Mouse (Mus musculus) ES-E14 (cell line): ENCODE results near the gene Ppp2ca. TPM values are rescaled to one million over a fixed set of nuclear protein-coding genes. Genes with fewer than 3 reads are reported as not detected.

Experiments
- DNase-seq: peaks from one replicate; pipeline ENCODE4 v3.0.0-alpha.2; 2013; ENCODE audit warnings: low read depth, low spot score
- H3K27ac ChIP-seq: 2 replicates; pipeline ENCODE4 v1.5.1; 2012; ENCODE audit warnings: low read depth, mild to moderate bottlenecking, low read length, moderate library complexity, mixed read lengths; ENCODE audit not compliant: poor library complexity, insufficient read depth, severe bottlenecking
- H3K36me3 ChIP-seq: 2 replicates; pipeline ENCODE4 v1.6.1; 2012; ENCODE audit warnings: mild to moderate bottlenecking, low read length, moderate library complexity, mixed read lengths; ENCODE audit not compliant: control insufficient read depth, poor library complexity, insufficient read depth, severe bottlenecking
- H3K4me1 ChIP-seq, 2 experiments: fragments of 150-350 bp in 1 of 2; sonication (generic) in 1 of 2; 2 replicates each; pipeline ENCODE4 v1.6.1; 2012; ENCODE audit warnings: low read length in 2 of 2, mild to moderate bottlenecking in 1 of 2, mixed read lengths in 1 of 2; ENCODE audit not compliant: control insufficient read depth in 2 of 2, insufficient read depth in 2 of 2, poor library complexity in 1 of 2
- H3K4me3 ChIP-seq, 2 experiments: fragments of 150-350 bp in 1 of 2; sonication (generic) in 1 of 2; 2 replicates each; pipeline ENCODE4 v1.5.1; 2012; ENCODE audit warnings: low read length in 2 of 2, low read depth in 1 of 2, mild to moderate bottlenecking in 1 of 2, mixed read lengths in 1 of 2; ENCODE audit not compliant: insufficient read depth in 1 of 2, poor library complexity in 1 of 2, severe bottlenecking in 1 of 2
- H3K9ac ChIP-seq: 2 replicates; pipeline ENCODE4 v1.6.1; 2012; ENCODE audit warnings: low read depth, mild to moderate bottlenecking, low read length, mixed read lengths; ENCODE audit not compliant: poor library complexity, insufficient read depth, severe bottlenecking
- H3K9me3 ChIP-seq: fragments of 150-350 bp; sonication (generic); 2 replicates; pipeline ENCODE4 v1.6.1; 2012; ENCODE audit warnings: low read depth, mild to moderate bottlenecking, low read length; ENCODE audit not compliant: control insufficient read depth, insufficient read depth
- CHD2 ChIP-seq: IDR thresholded peaks from 2 replicates; pipeline ENCODE4 v1.6.1; 2014; ENCODE audit warnings: mild to moderate bottlenecking, low read depth, low read length, inconsistent platforms
- HCFC1 ChIP-seq: IDR thresholded peaks from 2 replicates; pipeline ENCODE4 v1.6.1; 2012; ENCODE audit warnings: low read length, inconsistent platforms, borderline replicate concordance; ENCODE audit not compliant: insufficient read depth
- MAFK ChIP-seq: IDR thresholded peaks from 2 replicates; pipeline ENCODE4 v1.6.1; 2014; ENCODE audit warnings: mild to moderate bottlenecking, low read depth, low read length, inconsistent platforms; ENCODE audit not compliant: insufficient read depth
- ZC3H11A ChIP-seq: IDR thresholded peaks from 2 replicates; pipeline ENCODE4 v1.6.1; 2012; ENCODE audit warnings: low read depth, mild to moderate bottlenecking, inconsistent platforms, low read length, borderline replicate concordance
- ZNF384 ChIP-seq: IDR thresholded peaks from 2 replicates; pipeline ENCODE4 v1.6.1; 2012; ENCODE audit warnings: low read depth, low read length, inconsistent platforms
- in situ Hi-C, 2 experiments: fragments of 600-800 bp; cut with MboI; formaldehyde crosslinking; loops; one replicate each; pipeline ENCODE4 v1.15.1; 2025; ENCODE audit warnings: low sequenced_read_pairs in 2 of 2, inconsistent platforms in 1 of 2; ENCODE audit not compliant: unreplicated experiment in 2 of 2
- total RNA-seq: library from RNA; depleted of rRNA; stranded (reverse); fragments of 300-350 nt; gene quantifications from 2 replicates; pipeline ENCODE4 v1.2.3, GENCODE M21; 2012

Gene Ppp2ca
- total RNA-seq, 1 experiment: 70.4 TPM

- in situ Hi-C loops: no loop called here
- Histone ChIP-seq H3K9ac (no peak overlapping the region), H3K4me1 (peaks cover 0 to 2% of the 10 kb centered on the region in 2 experiments; a peak in 1 of 4 replicates), H3K27ac (no peak overlapping the region), H3K36me3 (no peaks in the 10 kb centered on the region), H3K4me3 (no peak overlapping the region), H3K9me3 (no peaks in the 10 kb centered on the region)
- no peak for TF ChIP-seq ZNF384
- TF ChIP-seq MAFK: no peak
- TF ChIP-seq HCFC1: no peak
- TF ChIP-seq ZC3H11A: no peak
- no peak for TF ChIP-seq CHD2
- DNase-seq: no peak
These were observed 38.2 kb upstream of the Ppp2ca start for GRCm38 (mm10) chr11:52060315-52060714.

DNA sequence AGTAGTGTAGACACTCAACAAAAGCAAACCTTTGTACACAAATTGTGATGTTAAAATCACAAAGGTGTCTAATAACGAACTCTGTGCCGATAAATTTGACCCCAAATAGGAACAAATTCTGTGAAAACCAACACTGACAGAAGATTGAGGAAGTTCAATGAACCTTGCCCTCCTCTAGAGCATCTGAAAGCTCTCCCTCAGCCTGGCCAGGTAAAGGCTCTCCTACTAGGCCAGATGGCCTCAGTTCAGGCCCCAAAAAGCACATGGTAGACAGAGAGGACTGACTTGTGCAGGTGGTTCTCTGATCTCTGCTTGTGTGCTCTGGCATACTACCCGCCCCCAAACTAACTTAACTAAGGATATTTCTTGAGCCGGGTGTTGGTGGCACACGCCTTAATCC is 36.1 kb upstream of the Ppp2ca start:
- H3K9me3 ChIP-seq: no peaks in the 10 kb centered on the region
- peaks cover 0 to 3% of the 10 kb centered on the region in 2 experiments; a peak in 1 of 4 replicates for H3K4me1 ChIP-seq
- no peak overlapping the region for H3K27ac ChIP-seq
- in situ Hi-C loops: no loop called here
- no peak for TF ChIP-seq ZNF384
- no peak for TF ChIP-seq ZC3H11A
- TF ChIP-seq HCFC1: no peak
- TF ChIP-seq MAFK: no peak
- TF ChIP-seq CHD2: no peak
- H3K36me3 ChIP-seq: no peaks in the 10 kb centered on the region
- H3K9ac ChIP-seq: no peak overlapping the region
- H3K4me3 ChIP-seq: no peak overlapping the region
- DNase-seq: no peak

- no peak overlapping the region for H3K27ac ChIP-seq
- no peaks in the 10 kb centered on the region for H3K36me3 ChIP-seq
- no peak for DNase-seq
- no peak overlapping the region for H3K4me3 ChIP-seq
- no peak overlapping the region for H3K9ac ChIP-seq
- H3K9me3 ChIP-seq: no peaks in the 10 kb centered on the region
- in situ Hi-C loops: no loop called here
- TF ChIP-seq ZNF384 (no peak), CHD2 (no peak), ZC3H11A (no peak), HCFC1 (no peak), MAFK (no peak)
- peaks cover 0 to 3% of the 10 kb centered on the region in 2 experiments; a peak in 1 of 4 replicates for H3K4me1 ChIP-seq
These were observed 34.1 kb upstream of the Ppp2ca start for GRCm38 (mm10) chr11:52064398-52064797.

GRCm38 (mm10) chr11:52065841-52066240 is 32.6 kb upstream of the Ppp2ca start:
- DNase-seq: no peak
- Histone ChIP-seq H3K4me1 (peaks cover 0 to 3% of the 10 kb centered on the region in 2 experiments; a peak in 1 of 4 replicates), H3K9me3 (no peaks in the 10 kb centered on the region), H3K4me3 (no peak overlapping the region), H3K36me3 (no peaks in the 10 kb centered on the region), H3K9ac (peak overlapping the region; percentile 75), H3K27ac (no peak overlapping the region)
- TF ChIP-seq ZC3H11A (no peak), HCFC1 (no peak), CHD2 (no peak), MAFK (no peak), ZNF384 (no peak)
- in situ Hi-C loops: no loop called here

DNA sequence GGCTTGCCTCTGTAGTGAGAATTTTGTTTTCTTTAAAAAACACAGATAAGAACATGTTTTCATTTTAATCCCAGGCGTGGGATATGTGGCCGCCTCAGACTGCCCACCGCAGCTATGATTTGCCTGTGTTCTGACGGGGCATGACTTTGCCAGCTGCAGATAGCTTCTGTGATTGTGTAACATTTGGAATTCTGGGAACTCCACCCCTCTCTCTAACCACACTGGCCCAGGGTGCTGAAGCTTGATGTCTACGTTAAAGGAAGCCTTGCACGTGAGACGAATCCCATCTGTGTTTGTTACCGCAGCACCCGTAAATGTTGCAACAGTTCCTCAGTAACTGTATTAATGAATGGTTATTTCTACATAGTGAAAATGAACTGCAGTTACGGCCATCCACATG is 26.7 kb upstream of the Ppp2ca start:
- in situ Hi-C loops: no loop called here

More for the DNA sequence above, 26.7 kb upstream of the Ppp2ca start:
- no peak overlapping the region for H3K4me3 ChIP-seq
- no peaks in the 10 kb centered on the region for H3K36me3 ChIP-seq
- H3K9me3 ChIP-seq: no peaks in the 10 kb centered on the region
- TF ChIP-seq HCFC1 (no peak), ZNF384 (no peak), CHD2 (no peak), MAFK (no peak), ZC3H11A (no peak)
- H3K9ac ChIP-seq: no peak overlapping the region
- no peak for DNase-seq
- H3K4me1 ChIP-seq: peaks cover 0 to 3% of the 10 kb centered on the region in 2 experiments; a peak in 1 of 4 replicates
- no peak overlapping the region for H3K27ac ChIP-seq
